Mouse (Mus musculus) kidney, adult 18-20 months (tissue): ENCODE measurements around the gene Slc7a10.

ENCODE experiments used
- DNase-seq: peaks from one replicate; pipeline ENCODE4 v3.0.0; 2021

The Slc7a10 gene

DNA sequence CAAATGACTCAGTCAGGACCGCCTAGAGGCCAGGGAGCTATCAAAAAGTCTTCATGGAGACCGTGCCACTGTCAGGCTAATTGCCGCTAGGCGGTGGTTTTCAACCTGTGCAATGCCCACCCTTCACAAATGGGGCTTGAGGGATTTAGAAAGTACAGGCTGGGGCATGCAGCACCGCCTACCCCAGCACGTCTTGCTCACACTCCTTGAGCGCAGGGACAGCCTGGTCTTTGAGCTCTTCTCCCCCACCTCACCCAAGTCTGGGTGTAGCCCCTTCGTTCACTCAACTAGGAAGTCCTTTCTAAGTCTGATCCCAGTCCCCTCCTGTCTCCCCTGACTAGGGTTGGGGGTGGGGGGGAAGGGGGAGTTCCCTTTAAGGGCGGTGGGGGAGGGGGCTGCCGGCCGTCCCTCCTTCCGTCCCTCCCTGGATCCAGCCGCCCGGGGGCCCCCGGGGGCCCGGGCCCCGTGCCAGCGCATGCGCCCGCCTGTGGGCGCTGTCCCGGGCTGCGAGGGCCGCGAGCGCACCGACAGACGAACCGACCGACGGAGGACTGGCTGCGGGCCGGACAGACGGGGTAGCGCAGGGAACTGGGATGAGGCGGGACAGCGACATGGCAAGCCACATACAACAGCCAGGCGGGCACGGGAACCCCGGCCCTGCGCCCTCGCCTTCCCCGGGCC is at the start of gene Slc7a10:
Slc7a10 (plus strand) TSS at position 497 of the 681 bp plus-strand sequence.
- no peak for DNase-seq

GRCm38 (mm10) chr7:35137524-35137923 is 48.7 kb upstream of the Slc7a10 start:
- DNase-seq = no peak

DNA sequence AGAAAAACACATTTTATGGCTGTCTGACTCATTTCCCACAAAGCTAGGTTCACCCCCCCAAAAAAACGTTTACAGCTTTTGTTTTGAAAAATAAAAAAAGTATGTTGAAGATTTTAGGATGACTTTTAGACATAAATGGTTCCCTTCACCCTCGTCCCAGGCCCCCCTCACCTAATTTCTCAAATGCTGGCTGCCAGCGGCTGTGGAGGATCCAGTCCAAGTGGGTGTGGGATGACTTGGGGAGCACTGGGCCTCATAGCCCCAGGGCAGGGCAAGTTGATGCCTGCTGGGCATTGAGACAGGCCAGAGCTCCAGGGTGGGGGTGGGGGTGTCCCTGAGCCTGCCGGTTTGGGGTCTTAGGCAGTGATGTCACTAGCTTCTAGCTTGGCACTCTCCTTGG is 47.7 kb upstream of the Slc7a10 start:
- no peak for DNase-seq

- DNase-seq = no peak
Observed at GRCm38 (mm10) chr7:35139880-35140279, 46.3 kb upstream of the Slc7a10 start.

DNA sequence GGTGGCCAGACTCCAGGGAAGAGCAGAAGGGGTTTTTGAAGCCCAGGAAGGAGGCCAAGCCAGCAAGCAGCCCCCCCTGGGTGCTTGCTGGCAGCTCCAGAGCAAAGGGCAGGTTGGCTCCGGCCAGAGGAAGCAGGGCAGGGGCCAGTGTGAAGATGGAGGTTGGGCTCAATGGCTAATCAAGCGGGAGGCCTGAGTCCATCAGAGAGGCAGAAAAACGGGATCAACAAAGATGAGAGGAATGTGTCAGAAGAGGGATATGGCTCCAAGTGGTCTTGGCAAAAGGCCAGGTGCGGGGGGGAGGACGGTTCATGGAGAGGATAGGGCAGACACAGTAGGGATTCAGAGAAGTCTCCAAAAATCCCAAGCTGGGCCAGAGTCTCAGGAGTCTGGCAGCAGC is 44.7 kb upstream of the Slc7a10 start:
- peak; percentile 51 for DNase-seq

GRCm38 (mm10) chr7:35142522-35142921 is 43.7 kb upstream of the Slc7a10 start:
- DNase-seq = peak; percentile 22

DNA sequence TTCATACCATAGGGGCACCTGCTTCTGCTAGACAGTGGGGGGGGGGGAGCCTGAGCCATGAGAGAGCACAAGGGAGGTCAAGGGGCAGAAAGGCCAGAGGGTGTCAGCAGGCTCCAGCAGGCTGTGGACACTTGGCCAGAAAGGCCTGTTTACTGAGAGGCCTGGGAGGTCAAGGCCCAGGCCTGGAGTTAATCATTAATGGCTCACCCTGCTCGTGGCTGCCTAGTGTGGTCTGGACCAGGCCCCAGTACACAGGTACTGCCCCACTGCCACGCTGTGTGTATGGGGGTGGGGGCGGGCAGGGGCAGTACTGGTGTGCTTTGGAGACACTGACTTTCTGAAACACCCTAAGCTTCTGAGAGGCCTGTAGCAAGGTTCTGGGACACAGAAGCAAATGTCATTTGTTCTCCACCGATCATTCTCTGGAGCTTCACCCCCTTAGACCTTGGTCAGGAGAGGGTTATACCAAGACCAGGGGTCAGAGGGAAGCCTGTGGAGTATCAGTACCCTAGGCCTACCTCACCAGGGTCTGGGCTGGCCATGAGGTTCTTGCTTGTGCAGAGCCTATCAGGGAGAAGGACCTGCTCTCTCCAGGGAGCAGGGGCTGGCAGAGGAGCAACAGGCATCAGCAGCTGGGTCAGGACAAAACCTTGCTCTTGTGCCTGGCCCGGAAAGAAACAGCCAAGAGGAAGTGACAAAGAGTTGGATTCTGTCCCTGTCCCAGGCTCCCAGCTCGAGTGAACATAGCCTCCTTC is 42.1 kb upstream of the Slc7a10 start:
- peak; percentile 84 for DNase-seq

DNA sequence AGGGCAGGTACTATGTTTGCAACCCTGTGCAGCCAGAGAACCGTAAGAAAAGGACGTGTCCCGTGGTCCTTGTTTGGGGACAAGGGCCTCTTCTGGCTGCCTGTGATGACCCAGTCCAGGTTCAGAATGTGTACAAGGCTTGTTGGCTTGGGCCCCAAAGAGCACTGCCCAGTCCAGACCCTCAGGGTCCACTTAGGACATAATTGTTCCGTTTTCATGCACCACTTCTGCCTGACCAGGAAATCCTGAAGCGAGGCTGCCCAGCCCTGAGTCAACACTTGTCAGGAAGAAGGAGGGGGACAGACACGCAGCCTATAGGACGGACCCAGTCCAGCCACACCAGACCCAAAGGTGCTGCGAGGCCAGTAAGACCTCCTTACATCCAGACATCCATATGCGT is 41.1 kb upstream of the Slc7a10 start:
- no peak for DNase-seq

DNA sequence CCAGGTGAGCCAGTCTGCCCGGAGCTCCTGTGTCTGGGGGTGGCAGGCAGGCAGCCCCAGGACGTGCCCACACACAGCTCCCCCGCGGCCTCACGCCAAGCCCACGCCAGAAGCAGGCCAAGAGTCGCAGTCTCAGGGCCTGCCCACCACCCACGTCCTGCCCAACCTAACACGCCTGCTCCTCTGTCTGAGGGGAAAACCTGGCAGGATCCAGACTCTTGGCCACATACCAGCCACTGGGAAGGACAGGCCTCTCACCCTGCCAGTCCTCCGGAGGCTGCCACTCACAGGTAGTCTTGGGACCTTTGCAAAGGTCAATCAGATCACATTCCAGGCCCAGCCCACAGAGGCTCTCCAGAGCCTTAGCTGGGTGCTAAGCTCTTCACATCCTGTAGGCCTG is 39.9 kb upstream of the Slc7a10 start:
- DNase-seq = peak; percentile 82

DNA sequence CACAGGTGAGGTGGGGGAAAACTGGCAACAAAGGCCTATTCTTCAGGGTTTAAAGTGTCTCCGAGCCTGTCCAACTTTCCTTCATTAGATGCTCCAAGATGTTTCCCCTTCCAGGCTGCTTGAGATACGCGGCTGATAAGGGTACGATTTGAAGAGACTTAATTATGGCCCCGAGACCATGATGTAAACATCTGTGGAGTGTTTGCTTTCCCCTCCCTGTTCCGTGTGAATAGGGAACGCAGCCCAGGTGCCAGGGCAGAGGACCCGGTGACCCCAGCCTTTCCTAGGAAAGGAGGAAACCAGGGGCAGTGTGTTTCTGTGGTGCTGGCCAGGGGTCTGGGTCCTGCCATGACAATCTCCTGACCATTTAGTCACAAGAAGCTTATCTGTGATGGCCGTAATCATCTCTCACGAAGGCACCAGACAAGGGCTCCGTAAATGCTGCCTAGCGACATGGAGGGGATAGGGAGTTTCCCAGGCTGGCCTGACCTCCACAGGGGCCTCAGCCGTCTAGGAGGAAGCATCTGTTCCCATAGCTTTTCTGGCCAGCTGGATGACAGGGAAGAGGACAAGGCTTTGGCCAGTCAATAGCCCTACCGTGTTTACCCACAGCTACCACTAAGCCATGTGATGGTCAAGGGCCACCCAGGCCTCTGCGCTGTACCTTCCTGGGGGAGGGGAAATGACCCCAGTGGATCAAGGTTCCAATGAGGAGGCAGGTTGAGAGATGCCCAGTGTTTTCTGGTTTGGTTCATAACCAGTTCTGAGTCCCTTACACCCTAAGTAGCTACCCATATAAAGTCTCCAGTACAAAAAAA is 36.4 kb upstream of the Slc7a10 start:
- DNase-seq = no peak

GRCm38 (mm10) chr7:35150860-35151259 is 35.3 kb upstream of the Slc7a10 start:
- DNase-seq = no peak

GRCm38 (mm10) chr7:35154449-35154848 is 31.7 kb upstream of the Slc7a10 start:
- DNase-seq = no peak

GRCm38 (mm10) chr7:35156561-35157477 is 29.4 kb upstream of the Slc7a10 start:
- DNase-seq = no peak

DNA sequence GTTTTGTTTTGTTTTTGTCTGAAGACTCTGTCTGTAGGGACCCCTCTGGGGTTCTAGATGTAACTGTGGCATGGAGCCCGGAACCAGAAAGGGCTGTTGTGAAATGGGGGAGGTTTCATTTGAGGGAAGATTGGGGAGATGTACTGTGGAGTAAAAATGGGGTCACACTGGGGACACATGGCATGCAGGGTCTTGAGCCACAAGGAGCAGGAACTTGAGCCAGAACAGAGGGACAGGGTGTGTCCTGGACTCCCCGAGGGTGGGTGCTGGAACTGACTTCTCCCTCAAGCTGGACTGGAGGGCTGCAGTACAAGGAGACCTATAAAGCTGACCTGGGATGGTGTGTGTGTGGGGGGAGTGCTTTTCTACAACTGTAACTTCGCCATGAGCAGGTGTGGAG is 28.7 kb upstream of the Slc7a10 start:
- no peak for DNase-seq

DNA sequence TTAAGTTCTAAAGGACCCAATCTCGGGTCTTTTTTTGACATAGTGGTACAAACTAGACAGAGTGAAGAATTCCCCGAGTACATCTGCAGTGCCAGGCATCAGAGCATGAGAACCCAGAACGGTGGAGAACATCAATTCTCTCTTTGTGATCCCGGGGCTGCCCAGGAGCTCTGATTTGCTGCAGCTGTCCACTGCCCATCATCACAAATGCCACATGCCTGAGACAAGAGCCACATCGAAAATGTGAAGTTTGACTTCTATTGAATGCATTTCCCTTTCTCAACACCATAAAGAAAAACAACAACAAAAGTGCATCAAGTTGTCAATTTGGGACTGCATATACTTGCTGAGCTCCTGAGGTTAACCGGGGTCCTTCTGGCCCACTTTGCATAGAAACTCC is 23.7 kb upstream of the Slc7a10 start:
- no peak for DNase-seq

- no peak for DNase-seq
Observed at GRCm38 (mm10) chr7:35163600-35163999, 22.6 kb upstream of the Slc7a10 start.

GRCm38 (mm10) chr7:35164131-35164530 is 22.1 kb upstream of the Slc7a10 start:
- DNase-seq = no peak

DNA sequence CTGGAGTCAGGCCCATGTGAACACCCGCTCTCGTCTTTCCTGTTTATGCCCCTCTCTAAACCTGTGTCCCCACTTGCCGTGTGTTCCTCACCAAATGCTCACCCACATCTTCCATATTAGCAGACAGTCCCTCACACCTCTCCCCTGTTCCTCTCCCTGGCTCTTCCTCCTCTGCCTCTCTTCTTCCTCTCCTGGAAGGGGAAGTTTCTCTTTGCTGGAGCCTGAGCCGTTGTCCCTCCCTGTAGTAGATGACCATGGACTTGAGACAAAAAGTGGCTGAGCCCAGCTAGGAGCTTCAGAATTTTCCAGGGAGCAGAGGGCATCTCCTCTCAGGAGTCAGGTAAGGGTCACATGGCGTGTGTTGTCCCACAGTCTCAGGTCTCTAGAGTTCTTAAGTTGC is 19.2 kb upstream of the Slc7a10 start:
- no peak for DNase-seq

GRCm38 (mm10) chr7:35167925-35168324 is 18.3 kb upstream of the Slc7a10 start:
- DNase-seq = no peak

GRCm38 (mm10) chr7:35169341-35169740 is 16.8 kb upstream of the Slc7a10 start:
- DNase-seq = peak; percentile 95

DNA sequence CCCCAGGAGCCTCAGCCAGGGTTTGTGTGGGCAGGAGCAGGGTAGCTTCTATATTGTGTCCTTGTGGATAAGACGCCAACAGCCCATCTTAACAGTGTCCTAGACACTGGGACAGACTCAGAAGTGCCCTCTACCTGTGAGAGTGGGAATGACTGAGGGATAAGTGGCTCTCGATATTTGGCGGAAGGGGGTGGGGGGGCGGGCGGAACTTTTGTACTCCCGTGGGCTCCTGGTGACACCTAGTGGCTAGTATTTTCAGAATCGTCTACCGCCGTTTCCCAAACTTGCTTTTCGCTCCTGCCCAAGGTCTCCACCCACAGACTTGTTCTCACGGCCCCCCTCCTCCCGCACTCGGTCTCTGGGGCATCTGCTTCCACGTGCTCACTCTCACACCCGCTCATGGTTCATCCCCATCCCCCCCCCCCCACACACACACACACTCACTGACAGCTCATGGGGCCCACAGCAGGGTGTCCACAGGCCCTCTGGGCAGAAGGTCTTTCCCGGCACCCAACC is 14.3 kb upstream of the Slc7a10 start:
- DNase-seq = peak; percentile 82

DNA sequence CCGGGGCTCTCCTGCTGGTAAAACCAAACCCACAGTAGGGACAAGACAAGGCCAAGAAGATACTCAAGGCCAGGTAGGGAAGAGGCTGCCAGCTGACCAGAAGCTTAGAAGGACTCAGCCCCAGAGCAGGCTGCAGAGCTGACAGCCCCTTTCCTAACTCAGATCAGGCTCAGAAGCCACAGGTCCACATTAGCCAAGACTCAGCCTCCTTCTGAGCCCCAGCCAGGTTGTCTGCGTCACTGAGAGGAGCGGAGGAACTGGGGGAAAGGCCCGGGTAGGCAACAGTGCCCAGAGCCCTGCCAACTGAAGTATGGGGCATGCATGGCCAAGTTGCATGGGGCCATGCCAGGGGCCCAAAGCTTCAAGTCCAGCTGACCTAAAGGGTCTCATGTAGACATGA is 13.7 kb upstream of the Slc7a10 start:
- no peak for DNase-seq
